Mouse (Mus musculus): ENCODE data around the gene P2ry13.

The P2ry13 gene

GRCm38 (mm10) chr3:59210727-59211126 is at the start of gene P2ry13:
Gene P2ry13, minus strand, starts transcription at chr3:59210882.
- DNase-seq, result no peak

DNA sequence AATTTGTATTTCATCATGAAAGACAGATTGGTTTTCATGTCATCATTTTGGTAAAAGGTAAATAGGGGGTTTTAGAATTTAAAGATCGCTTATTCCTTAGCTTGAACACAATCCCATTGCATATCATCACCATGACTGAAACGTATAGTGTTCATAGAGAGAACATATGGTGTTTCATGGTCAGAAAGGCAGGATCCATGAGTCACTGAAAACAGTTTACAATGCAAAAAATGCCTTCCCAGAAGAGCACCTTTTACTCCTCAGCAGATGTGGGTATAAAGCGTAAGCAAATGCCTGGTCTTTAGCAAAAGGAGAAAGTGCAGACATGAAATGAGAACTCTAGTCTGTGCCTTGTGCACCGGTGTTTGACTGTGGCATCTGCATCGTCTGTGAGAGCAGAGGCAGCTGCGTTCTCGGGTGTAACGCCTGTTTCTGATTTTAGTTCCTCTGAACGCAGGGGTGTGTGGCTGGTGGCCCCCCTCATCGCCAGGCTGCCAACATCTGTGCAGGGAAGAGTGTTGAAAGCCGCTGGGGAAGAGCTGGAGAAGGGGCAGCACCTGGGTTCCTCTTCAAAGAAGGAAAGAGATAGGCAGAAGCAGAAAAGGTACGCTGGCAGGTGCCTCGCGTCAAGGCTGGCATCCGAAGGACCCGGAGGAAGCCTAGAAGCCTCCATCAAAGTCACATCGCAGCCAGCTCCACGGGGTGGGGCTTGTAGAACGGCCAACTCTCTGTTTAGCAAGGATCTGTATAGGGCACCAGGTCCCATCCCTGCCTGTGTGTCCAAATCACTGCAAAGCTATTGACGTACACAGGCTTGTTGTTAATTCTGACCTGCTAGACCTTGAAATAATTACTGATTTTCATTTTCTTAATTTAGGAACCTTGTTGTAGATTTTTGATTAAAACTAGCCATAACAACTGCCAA is 47.3 kb upstream of the P2ry13 start:
- no peak for DNase-seq

- DNase-seq, result no peak
These were observed 39.8 kb upstream of the P2ry13 start for GRCm38 (mm10) chr3:59250454-59250853.

GRCm38 (mm10) chr3:59248031-59248430 is 37.3 kb upstream of the P2ry13 start:
- DNase-seq, result no peak

DNA sequence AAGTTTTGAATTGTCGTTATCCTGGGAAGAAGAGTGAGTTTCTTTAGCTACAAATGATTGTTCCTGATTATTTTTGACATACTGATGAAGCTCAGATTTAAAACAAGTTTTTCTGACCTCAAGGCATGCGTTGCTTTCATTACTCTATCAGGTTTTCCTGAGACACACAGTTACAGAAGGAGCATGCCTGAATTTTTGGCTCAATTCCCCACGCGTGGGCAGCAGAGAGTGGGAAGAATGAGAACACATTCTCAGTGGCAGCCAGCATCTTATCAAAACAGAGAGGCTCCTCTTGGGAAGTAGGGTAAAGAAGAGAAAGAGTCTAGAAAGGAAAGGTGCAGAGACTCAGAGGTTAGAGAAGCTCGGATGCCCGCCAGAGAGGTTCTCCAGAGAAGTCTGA is 32.7 kb upstream of the P2ry13 start:
- peak; percentile 77 for DNase-seq

DNA sequence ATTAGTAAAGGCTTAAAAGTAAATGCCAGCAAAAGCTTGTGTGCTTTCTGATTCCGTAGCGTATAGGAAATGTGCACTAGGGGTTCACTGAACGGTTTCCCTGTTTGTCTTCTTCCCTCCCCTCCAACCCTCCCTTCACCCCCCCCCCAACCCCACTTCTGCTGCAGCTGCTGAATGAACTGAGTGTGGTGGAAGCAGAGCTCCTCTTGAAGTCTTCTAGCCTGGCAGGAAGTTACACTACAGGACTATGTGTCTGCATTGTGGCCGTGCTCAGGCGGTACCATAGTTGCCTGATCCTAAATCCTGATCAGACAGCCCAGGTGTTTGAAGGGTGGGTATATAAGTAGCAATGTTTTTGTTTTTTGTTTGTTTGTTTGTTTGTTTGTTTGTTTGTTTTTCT is 24.2 kb upstream of the P2ry13 start:
- peak; percentile 42 for DNase-seq

- peak; percentile 77 for DNase-seq
These were observed 20.2 kb upstream of the P2ry13 start for GRCm38 (mm10) chr3:59230912-59231311.

GRCm38 (mm10) chr3:59228730-59229551 is 18.3 kb upstream of the P2ry13 start:
- DNase-seq, result peak; percentile 83

DNA sequence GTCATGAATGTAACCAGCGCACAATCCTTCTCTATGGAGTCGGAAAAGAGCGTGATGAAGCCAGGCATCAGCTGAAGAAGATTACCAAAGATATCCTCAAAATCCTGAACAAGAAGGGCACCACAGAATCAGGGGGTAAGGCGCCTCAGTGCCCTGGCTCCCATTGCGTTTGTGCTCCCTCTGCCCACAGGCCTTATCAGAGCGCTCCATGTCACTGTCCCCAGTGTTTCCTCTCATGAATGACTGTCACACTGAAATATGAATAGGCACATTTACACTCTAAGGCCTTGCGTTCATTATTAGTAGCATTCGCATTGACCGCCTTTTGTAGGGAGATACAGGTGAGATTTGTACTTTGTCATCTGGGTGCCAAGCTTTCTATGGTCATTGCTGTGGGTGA is 17.0 kb upstream of the P2ry13 start:
- DNase-seq, result no peak

- DNase-seq, result no peak
These were observed 14.7 kb upstream of the P2ry13 start for GRCm38 (mm10) chr3:59225411-59225810.

- DNase-seq, result no peak
These were observed 11.6 kb upstream of the P2ry13 start for GRCm38 (mm10) chr3:59222303-59222702.

GRCm38 (mm10) chr3:59219326-59219725 is 8.6 kb upstream of the P2ry13 start:
- no peak for DNase-seq

- no peak for DNase-seq
These were observed 6.5 kb upstream of the P2ry13 start for GRCm38 (mm10) chr3:59217211-59217610.

DNA sequence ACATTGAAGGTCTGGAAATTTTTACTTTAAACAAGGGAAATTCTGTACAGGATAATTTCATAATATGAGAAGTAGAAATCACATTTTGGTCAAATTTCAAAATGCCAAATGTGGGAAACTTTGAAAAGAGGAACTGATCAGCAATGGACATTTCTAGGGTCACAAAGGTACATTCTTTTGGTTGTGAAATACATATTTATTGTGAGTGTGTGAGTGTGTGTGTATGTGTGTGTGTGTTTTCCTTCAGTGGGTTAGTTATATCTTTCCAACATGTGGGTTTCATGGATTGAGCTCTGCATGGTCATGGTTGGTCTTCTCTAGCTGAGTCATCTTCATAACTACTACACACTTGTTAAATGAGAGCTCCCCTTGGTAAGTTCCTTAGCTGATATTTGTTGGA is 1.7 kb upstream of the P2ry13 start:
- DNase-seq, result no peak

DNA sequence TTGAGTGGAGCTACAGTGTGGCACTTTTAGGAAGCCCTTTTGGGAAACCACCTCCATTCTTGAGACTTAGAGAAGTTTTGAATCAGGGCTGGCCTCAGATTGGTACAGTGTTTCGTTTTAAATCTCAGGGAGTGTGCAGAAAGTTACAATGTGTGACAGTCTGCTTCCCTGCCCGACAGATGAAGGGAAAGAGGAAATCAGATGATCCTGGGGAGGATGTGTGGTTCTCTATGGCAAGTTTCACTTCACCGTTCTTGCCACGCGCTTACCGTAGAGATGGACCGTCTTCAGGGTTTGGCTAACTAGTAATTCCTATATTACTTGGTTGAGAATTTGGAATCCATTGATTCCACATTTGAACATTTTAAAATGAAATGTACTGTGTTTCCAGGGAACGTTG is 1.1 kb upstream of the P2ry13 start:
- no peak for DNase-seq

GRCm38 (mm10) chr3:59210089-59210488 is 593 bp downstream of the P2ry13 start:
- no peak for DNase-seq

DNA sequence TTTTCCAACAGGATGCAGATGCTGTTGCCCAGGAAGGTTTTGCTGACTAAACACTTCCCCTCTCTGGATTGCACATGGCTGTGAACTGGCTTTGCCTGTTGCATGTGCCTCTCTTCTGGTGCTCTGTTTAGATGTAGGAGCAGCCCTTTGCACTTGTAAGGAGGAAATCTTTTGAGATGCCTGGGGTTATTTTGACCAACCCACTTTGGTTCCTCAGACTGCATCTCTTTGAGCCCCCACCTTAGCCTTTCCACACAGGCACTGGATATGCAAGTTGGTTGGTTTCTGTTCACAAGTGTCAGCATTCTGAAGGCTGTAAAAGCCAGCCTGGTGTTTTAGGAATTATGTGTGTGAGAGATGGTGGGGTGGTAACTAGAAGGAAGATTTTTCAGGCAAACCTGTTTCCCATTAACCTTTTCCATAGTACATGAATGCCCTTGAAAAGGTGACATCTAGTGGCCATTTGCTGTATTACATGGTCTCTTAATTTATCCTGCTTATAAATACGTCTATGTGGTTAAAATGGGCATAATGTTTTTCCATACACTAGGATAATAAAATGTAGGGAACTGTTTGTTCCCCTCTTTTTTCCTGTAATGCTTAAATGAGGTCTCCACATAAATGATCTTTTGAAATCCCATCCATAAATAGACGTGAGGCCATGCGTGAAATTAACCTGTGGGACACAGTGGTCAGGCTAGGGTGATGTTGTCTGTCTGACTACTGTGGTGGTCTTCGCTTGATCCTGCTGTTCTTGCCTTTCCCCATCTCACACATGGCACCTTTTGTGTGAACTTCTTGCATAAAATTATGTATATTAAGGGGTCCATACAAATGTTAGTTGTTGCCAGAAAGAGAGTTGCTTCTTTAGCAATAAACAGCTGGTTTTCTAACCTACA is 1.8 kb downstream of the P2ry13 start:
- no peak for DNase-seq

DNA sequence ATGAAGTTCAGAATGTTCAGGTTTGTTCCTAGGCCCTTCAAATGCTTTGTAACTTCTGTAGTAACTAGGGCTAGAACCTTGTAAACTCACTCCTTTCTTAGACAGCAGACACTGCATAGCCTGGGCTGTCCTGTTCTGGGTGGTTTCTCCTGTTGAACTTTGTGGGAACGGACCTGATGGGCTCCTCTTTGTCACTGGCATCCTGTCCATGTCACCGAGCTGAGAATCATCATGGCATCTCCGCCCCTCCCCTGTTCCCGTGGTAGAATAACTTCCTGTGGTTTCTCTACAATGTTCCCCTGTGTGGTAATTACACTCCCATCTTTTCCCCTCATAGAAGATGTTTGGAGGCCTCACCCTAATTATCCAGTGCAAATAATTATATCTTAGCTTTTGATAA is 4.7 kb downstream of the P2ry13 start:
- DNase-seq, result no peak

- DNase-seq, result no peak
These were observed 5.8 kb downstream of the P2ry13 start for GRCm38 (mm10) chr3:59204719-59205503.

DNA sequence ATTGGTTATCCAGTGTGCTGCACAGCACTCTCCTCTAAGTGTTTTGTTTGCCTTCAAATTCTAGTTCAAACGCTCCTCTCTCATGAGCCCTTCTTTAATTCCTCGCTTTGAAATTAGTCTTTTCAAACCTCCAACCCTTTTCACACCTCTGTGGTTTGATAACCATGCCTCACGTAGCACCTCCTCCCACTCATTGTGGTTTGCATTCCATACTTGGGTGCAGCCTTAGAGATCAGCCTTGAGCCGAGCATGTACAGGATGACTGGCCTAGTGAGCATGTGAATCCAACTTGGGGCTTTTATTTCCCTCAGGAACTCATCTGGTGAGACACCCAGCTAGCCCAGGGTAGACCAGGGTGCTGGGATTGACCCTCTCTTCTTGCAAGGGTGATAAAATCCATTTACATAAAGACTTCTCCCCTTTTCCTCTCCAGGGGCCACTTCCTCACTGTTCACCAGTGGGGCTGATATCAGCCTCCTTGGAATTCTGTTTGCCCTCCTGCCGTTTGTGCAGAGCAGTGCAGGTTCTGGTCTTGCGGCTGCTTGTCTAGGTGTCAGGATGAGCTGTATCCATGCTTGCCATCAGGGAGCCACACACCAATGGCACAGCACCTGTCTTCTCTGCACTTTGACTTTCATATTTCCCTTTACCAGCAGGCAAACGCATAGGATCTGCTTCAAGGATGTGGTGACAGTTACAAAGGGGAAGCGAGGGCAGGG is 6.7 kb downstream of the P2ry13 start:
- no peak for DNase-seq

GRCm38 (mm10) chr3:59197329-59197948 is 13.2 kb downstream of the P2ry13 start:
- DNase-seq, result no peak

All from layer of hippocampus, adult 9-11 months (tissue).